Mouse (Mus musculus) kidney, embryonic 14.5 days (tissue): ENCODE measurements around the gene Rad51b. TPM values are rescaled to one million over a fixed set of nuclear protein-coding genes. Genes with fewer than 3 reads are reported as not detected.
A peak's percentile ranks its signal among the peaks of the same experiment; 100 is the strongest.

ENCODE experiments used
- ATAC-seq: fragments of 200-750 bp; cut with Nextera tagmentation; 2 replicates; pipeline ENCODE4 v1.8.0; 2017; ENCODE audit warnings: moderate number of reproducible peaks, mild to moderate bottlenecking, moderate TSS enrichment, moderate library complexity; ENCODE audit not compliant: low FRiP score, low TSS enrichment
- H3K27ac ChIP-seq: fragments of 300-500 bp; sonication (generic); 2 replicates; pipeline ENCODE4 v1.5.1; 2014; ENCODE audit warnings: low read depth, mild to moderate bottlenecking, low read length, moderate library complexity, mixed read lengths
- H3K27me3 ChIP-seq: fragments of 300-500 bp; sonication (generic); 2 replicates; pipeline ENCODE4 v1.6.1; 2014; ENCODE audit warnings: mild to moderate bottlenecking, low read length; ENCODE audit not compliant: control insufficient read depth, insufficient read depth
- H3K36me3 ChIP-seq: fragments of 300-500 bp; sonication (generic); 2 replicates; pipeline ENCODE4 v1.6.1; 2014; ENCODE audit warnings: low read length, mixed read lengths; ENCODE audit not compliant: control insufficient read depth, insufficient read depth
- H3K4me1 ChIP-seq: fragments of 300-500 bp; sonication (generic); 2 replicates; pipeline ENCODE4 v1.6.1; 2014; ENCODE audit warnings: low read length, mixed read lengths; ENCODE audit not compliant: control insufficient read depth, insufficient read depth
- H3K4me2 ChIP-seq: fragments of 300-500 bp; sonication (generic); replicated peaks from 2 replicates; pipeline ENCODE4 v1.6.1; 2014; ENCODE audit warnings: low read depth, mild to moderate bottlenecking, low read length
- H3K4me3 ChIP-seq: fragments of 300-500 bp; sonication (generic); 2 replicates; pipeline ENCODE4 v1.5.1; 2014; ENCODE audit warnings: mild to moderate bottlenecking, low read length
- H3K9ac ChIP-seq: fragments of 300-500 bp; sonication (generic); 2 replicates; pipeline ENCODE4 v1.6.1; 2014; ENCODE audit warnings: low read depth, mild to moderate bottlenecking, low read length, moderate library complexity
- H3K9me3 ChIP-seq: fragments of 300-500 bp; sonication (generic); 2 replicates; pipeline ENCODE4 v1.6.1; 2016; ENCODE audit warnings: low read length; ENCODE audit not compliant: control insufficient read depth
- WGBS: fragments of 180-500 bp; shearing (Covaris S2); extraction: QIAGEN DNeasy Blood & Tissue Kit; methylation state at CpG from one replicate; pipeline ENCODE4 v1.1.7; 2014; 5-methylcytosine and 5-hydroxymethylcytosine counted together
- polyA plus RNA-seq: library from polyadenylated mRNA; unstranded; fragments of >200 nt; fragmentation: Nextera tagmentation; extraction: Ambion mirVana; gene quantifications from 2 replicates; pipeline ENCODE4 v1.2.1, GENCODE M21; 2014

The Rad51b gene
- polyA plus RNA-seq, 1 experiment from 2014 or later: 7.2 TPM

- no peak overlapping the region for H3K9ac ChIP-seq
- no peaks in the 10 kb centered on the region for H3K9me3 ChIP-seq
- peaks cover 16% of the 10 kb centered on the region; the same call in 1 of the 2 replicates for H3K4me1 ChIP-seq
- ATAC-seq: no peak
- 86% methylated on average over 3 of the region's 3 CpGs for WGBS
- no peaks in the 10 kb centered on the region for H3K27me3 ChIP-seq
- no peak overlapping the region for H3K27ac ChIP-seq
- no peak overlapping the region for H3K4me2 ChIP-seq
- H3K4me3 ChIP-seq: no peak overlapping the region
- no peaks in the 10 kb centered on the region for H3K36me3 ChIP-seq
These were observed 305.6 kb downstream of the Rad51b start for GRCm38 (mm10) chr12:79602641-79603040.

GRCm38 (mm10) chr12:79604850-79605249 lies 307.8 kb downstream of the Rad51b start:
- Histone ChIP-seq H3K36me3 (no peaks in the 10 kb centered on the region), H3K4me3 (no peak overlapping the region), H3K9ac (no peak overlapping the region), H3K27me3 (no peaks in the 10 kb centered on the region), H3K9me3 (no peaks in the 10 kb centered on the region), H3K4me1 (peaks cover 4% of the 10 kb centered on the region; the same call in 1 of the 2 replicates), H3K27ac (no peak overlapping the region), H3K4me2 (no peak overlapping the region)
- ATAC-seq: no peak
- WGBS: 93% methylated on average over 2 of the region's 2 CpGs

- no peak overlapping the region for H3K4me2 ChIP-seq
- ATAC-seq: no peak
- no peak overlapping the region for H3K27ac ChIP-seq
- WGBS: 79% methylated on average over 11 of the region's 11 CpGs
- H3K36me3 ChIP-seq: no peaks in the 10 kb centered on the region
- no peaks in the 10 kb centered on the region for H3K27me3 ChIP-seq
- no peaks in the 10 kb centered on the region for H3K9me3 ChIP-seq
- H3K9ac ChIP-seq: no peak overlapping the region
- H3K4me3 ChIP-seq: no peak overlapping the region
- H3K4me1 ChIP-seq: peaks cover 7% of the 10 kb centered on the region; the same call in 1 of the 2 replicates
These were observed 309.1 kb downstream of the Rad51b start for GRCm38 (mm10) chr12:79606197-79606631.

- Histone ChIP-seq H3K4me1 (peaks cover 14% of the 10 kb centered on the region), H3K27ac (no peak overlapping the region), H3K9me3 (no peaks in the 10 kb centered on the region), H3K36me3 (no peaks in the 10 kb centered on the region), H3K4me2 (no peak overlapping the region), H3K9ac (no peak overlapping the region), H3K27me3 (no peaks in the 10 kb centered on the region), H3K4me3 (no peak overlapping the region)
- WGBS: 84% methylated on average over 8 of the region's 8 CpGs
- ATAC-seq: no peak
These were observed 312.4 kb downstream of the Rad51b start for GRCm38 (mm10) chr12:79609399-79610010.

GRCm38 (mm10) chr12:79610511-79611103 lies 313.5 kb downstream of the Rad51b start:
- Histone ChIP-seq H3K4me2 (no peak overlapping the region), H3K4me3 (no peak overlapping the region), H3K9ac (no peak overlapping the region), H3K4me1 (peaks cover 18% of the 10 kb centered on the region), H3K27ac (peak overlapping the region; percentile 11; the same call in 1 of the 2 replicates), H3K27me3 (no peaks in the 10 kb centered on the region), H3K9me3 (no peaks in the 10 kb centered on the region), H3K36me3 (no peaks in the 10 kb centered on the region)
- WGBS: 56% methylated on average over 6 of the region's 6 CpGs
- ATAC-seq: no peak

- Histone ChIP-seq H3K36me3 (no peaks in the 10 kb centered on the region), H3K27ac (no peak overlapping the region), H3K9me3 (no peaks in the 10 kb centered on the region), H3K9ac (no peak overlapping the region), H3K4me3 (no peak overlapping the region), H3K27me3 (no peaks in the 10 kb centered on the region), H3K4me1 (peaks cover 24% of the 10 kb centered on the region), H3K4me2 (no peak overlapping the region)
- WGBS: 91% methylated on average over 2 of the region's 2 CpGs
- no peak for ATAC-seq
These were observed 314.6 kb downstream of the Rad51b start for GRCm38 (mm10) chr12:79611665-79612064.

GRCm38 (mm10) chr12:79612334-79613060 lies 315.4 kb downstream of the Rad51b start:
- Histone ChIP-seq H3K27me3 (no peaks in the 10 kb centered on the region), H3K9ac (no peak overlapping the region), H3K36me3 (no peaks in the 10 kb centered on the region), H3K27ac (peak overlapping the region; percentile 43), H3K4me1 (peaks cover 24% of the 10 kb centered on the region), H3K4me3 (no peak overlapping the region), H3K9me3 (no peaks in the 10 kb centered on the region), H3K4me2 (no peak overlapping the region)
- 54% methylated on average over 14 of the region's 14 CpGs for WGBS
- peak; percentile 90 for ATAC-seq

GRCm38 (mm10) chr12:79613061-79613788 lies 316.1 kb downstream of the Rad51b start:
- no peaks in the 10 kb centered on the region for H3K9me3 ChIP-seq
- no peak overlapping the region for H3K4me3 ChIP-seq
- H3K36me3 ChIP-seq: no peaks in the 10 kb centered on the region
- H3K27me3 ChIP-seq: no peaks in the 10 kb centered on the region
- WGBS: 89% methylated on average over 8 of the region's 8 CpGs
- peak overlapping the region; percentile 43 for H3K27ac ChIP-seq
- H3K4me1 ChIP-seq: peaks cover 24% of the 10 kb centered on the region
- no peak for ATAC-seq
- no peak overlapping the region for H3K4me2 ChIP-seq
- H3K9ac ChIP-seq: no peak overlapping the region
